Mouse (Mus musculus): Measurements from ENCODE around the gene Pnpla7. TPM values are rescaled to one million over a fixed set of nuclear protein-coding genes. Genes with fewer than 3 reads are reported as not detected.
A peak's percentile ranks its signal among the peaks of the same experiment; 100 is the strongest.

Gene Pnpla7
- polyA plus RNA-seq, 1 experiment, result 10.4 TPM

DNA sequence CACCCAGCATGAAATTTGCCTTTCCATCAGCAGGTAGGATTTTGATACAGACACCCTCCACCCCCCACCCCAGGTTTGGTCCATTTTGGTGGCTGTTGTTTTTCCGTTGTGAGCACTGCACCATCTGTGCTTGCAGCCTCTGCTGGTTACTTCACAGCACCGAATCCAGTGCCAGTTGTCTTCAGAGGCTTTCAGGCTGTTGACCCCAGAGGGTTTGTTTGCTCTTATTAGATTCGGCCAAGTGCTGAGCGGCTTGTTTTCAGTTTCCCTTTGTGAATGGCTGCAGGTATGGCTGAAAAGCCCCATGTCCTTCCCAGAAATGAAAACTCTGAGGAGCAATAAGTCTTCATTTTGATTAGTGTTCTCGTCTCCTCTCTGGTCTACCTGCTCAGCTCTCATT is 64.3 kb downstream of the Pnpla7 start:
- Histone ChIP-seq H3K27ac (ENCODE audit: insufficient read depth, low read length) (no peak overlapping the region), H3K4me3 (ENCODE audit: insufficient read depth, low read length) (no peak overlapping the region), H3K4me1 (ENCODE audit: control insufficient read depth, insufficient read depth, low read length) (no peaks in the 10 kb centered on the region)
- no peak for TF ChIP-seq CTCF (IDR thresholded peaks at IDR 0.05; ENCODE audit: borderline replicate concordance, insufficient read depth, low read length)
- no peak for TF ChIP-seq POLR2A (IDR thresholded peaks at IDR 0.05; ENCODE audit: low read depth, low read length)

DNA sequence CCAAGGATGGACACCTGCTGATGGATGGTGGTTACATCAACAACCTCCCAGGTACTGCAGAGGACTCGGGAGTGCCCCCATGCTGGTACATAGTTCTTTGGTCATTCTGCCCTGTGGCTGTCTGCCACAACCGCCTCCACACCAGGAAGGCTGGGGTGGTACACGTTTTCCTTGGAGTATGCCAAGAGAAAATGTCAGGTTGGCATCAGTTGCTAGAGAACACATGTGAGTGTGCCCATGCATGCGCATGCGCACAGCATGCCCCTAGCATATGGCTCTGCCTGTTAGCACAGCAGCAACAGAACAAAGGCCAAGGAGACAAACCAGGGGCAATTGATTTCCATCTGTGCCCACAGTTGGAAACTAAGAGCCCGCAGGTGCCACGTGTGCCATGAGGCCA is 75.1 kb downstream of the Pnpla7 start:
- Histone ChIP-seq H3K27ac (ENCODE audit: insufficient read depth, low read length) (no peak overlapping the region), H3K4me1 (ENCODE audit: control insufficient read depth, insufficient read depth, low read length) (no peaks in the 10 kb centered on the region), H3K4me3 (ENCODE audit: insufficient read depth, low read length) (no peak overlapping the region)
- TF ChIP-seq POLR2A (IDR thresholded peaks at IDR 0.05; ENCODE audit: low read depth, low read length), result no peak
- TF ChIP-seq CTCF (IDR thresholded peaks at IDR 0.05; ENCODE audit: borderline replicate concordance, insufficient read depth, low read length), result no peak

DNA sequence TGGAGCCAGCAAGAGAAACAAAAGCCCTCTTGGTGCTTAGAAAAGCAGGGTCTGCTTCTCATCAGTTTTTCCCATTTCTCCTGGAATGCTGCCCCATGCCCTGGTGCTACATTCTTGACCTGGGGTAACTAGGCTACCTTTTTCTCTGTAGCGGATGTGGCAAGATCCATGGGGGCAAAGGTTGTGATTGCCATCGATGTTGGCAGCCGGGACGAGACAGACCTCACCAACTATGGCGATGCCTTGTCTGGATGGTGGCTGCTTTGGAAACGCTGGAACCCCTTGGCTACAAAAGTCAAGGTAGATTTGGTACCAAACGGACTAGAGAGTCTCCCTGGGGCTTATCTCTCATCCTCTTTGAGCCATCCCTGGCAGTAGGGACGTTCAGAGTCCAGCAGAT is 75.6 kb downstream of the Pnpla7 start:
- no peak overlapping the region for H3K27ac ChIP-seq (ENCODE audit: insufficient read depth, low read length)
- TF ChIP-seq POLR2A (IDR thresholded peaks at IDR 0.05; ENCODE audit: low read depth, low read length) (no peak), CTCF (IDR thresholded peaks at IDR 0.05; ENCODE audit: borderline replicate concordance, insufficient read depth, low read length) (no peak)
- H3K4me1 ChIP-seq (ENCODE audit: control insufficient read depth, insufficient read depth, low read length), result no peaks in the 10 kb centered on the region
- H3K4me3 ChIP-seq (ENCODE audit: insufficient read depth, low read length), result no peak overlapping the region

DNA sequence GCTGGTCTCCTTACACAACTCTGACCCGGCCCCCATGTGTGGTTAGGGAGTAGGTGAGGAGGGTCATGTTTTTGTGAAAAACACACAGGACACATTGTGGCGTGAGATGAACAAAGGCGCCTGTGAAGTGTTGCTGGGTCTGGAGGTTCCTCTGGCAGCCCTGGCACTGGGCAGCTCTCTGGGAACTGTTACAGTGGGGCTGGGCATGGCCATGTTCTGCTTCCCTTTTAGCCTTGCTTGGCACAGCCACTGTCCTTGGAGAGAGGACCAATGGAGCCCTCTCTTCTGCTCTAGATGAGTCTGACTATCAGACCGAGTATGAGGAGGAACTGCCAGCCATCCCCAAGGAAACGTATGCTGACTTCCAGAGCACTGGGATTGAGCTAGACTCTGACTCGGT is 77.3 kb downstream of the Pnpla7 start:
- no peak for TF ChIP-seq POLR2A (IDR thresholded peaks at IDR 0.05; ENCODE audit: low read depth, low read length)
- no peak for TF ChIP-seq CTCF (IDR thresholded peaks at IDR 0.05; ENCODE audit: borderline replicate concordance, insufficient read depth, low read length)
- Histone ChIP-seq H3K4me3 (ENCODE audit: insufficient read depth, low read length) (no peak overlapping the region), H3K27ac (ENCODE audit: insufficient read depth, low read length) (no peak overlapping the region), H3K4me1 (ENCODE audit: control insufficient read depth, insufficient read depth, low read length) (no peaks in the 10 kb centered on the region)

DNA sequence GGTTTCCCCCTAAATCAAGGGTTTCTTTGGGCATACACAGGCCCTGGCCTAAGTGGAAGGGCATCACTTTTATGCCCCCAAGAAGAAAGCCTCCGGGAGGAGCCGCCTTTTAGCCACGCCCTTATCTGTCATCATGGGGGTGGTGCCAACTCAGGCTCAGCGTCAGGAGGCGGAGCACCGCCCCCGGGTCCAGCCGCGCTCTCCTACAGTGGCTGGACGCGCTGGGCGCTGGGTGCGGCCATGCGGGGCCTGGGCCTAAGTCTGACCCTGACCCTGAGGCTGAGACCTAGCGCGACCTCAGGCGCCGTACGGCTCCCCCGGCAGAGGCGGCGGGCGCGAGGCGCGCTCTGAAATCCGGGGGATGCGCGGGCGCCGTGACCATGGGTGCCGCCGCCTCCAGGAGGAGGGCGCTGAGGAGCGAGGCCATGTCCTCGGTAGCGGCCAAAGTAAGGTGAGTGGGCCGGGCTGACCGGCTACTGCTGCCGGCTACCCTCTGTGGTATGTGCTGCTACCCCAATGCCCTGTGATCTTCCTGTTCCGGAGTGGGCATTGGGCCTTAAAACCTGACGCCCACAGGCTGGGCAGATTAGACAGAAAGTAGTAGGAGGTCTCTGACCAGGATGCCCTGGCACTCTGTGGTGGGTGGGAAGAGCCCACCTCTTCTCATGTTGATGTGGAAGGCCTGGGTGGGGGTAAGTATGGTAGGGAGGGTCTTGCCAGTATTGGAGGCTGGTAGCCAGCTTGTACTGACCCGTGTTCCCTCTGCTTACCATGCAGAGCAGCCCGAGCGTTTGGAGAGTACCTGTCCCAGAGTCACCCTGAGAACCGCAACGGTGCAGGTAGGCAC is 78.6 kb downstream of the Pnpla7 start, which contains the start of gene Nsmf:
Gene Nsmf (plus strand): TSS at position 135 of the 847 bp plus-strand sequence.
- Histone ChIP-seq H3K4me3 (ENCODE audit: insufficient read depth, low read length) (peak within 1 kb of the TSS; percentile 87), H3K27ac (ENCODE audit: insufficient read depth, low read length) (no peak within 1 kb of the TSS), H3K4me1 (ENCODE audit: control insufficient read depth, insufficient read depth, low read length) (no peaks in the 10 kb centered on the region)
- 0 out of 2 replicates have a peak, but pooled peaks have one; percentile 1 for TF ChIP-seq CTCF (IDR thresholded peaks at IDR 0.05; ENCODE audit: borderline replicate concordance, insufficient read depth, low read length)
- peak; percentile 94 for TF ChIP-seq POLR2A (IDR thresholded peaks at IDR 0.05; ENCODE audit: low read depth, low read length)

DNA sequence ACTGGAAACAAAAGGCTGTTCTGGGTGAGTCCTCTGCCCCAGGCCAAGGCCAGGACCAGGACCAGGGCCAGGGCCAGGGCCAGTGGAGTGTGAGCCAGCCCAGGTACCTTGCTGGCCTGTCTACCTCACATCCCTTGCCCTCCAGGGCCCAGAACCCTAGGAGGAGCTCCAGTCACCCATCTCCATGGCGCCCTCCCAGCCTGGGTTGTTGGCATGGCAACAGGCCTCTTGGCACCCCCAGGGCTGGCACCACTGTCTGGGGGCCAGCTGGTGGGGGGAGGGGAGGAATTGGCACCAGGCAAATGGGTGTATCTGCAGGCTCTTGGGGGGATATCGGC is 79.2 kb downstream of the Pnpla7 start:
- Histone ChIP-seq H3K27ac (ENCODE audit: insufficient read depth, low read length) (no peak overlapping the region), H3K4me3 (ENCODE audit: insufficient read depth, low read length) (peak overlapping the region; percentile 87), H3K4me1 (ENCODE audit: control insufficient read depth, insufficient read depth, low read length) (no peaks in the 10 kb centered on the region)
- TF ChIP-seq POLR2A (IDR thresholded peaks at IDR 0.05; ENCODE audit: low read depth, low read length) (no peak), CTCF (IDR thresholded peaks at IDR 0.05; ENCODE audit: borderline replicate concordance, insufficient read depth, low read length) (no peak)

DNA sequence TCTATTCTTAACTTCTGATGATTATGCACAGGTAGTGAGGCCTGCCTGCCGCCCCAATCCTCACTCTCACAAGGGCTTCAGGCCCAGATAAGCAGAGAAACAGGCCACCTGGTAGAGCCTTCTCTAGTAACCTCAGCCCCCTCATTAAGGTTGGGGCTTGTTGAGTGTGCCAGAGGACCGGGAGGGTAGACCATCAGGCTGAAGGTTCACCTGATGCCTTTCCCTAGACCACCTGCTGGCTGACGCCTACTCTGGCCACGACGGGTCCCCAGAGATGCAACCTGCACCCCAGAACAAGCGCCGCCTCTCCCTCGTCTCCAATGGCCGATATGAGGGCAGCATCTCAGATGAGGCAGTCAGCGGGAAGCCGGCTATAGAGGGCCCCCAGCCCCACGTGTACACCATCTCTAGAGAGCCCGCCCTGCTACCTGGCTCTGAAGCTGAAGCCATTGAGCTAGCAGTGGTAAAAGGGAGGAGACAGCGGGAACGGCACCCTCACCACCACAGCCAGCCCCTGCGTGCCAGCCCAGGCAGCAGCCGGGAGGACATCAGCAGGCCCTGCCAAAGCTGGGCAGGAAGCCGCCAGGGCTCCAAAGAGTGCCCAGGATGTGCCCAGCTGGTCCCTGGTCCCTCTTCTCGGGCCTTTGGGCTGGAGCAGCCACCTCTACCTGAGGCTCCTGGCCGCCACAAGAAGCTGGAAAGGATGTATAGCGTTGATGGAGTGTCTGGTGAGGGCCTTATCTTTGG is 79.7 kb downstream of the Pnpla7 start:
- H3K4me3 ChIP-seq (ENCODE audit: insufficient read depth, low read length), result peak overlapping the region; percentile 87
- no peak overlapping the region for H3K27ac ChIP-seq (ENCODE audit: insufficient read depth, low read length)
- TF ChIP-seq POLR2A (IDR thresholded peaks at IDR 0.05; ENCODE audit: low read depth, low read length) (no peak), CTCF (IDR thresholded peaks at IDR 0.05; ENCODE audit: borderline replicate concordance, insufficient read depth, low read length) (no peak)

DNA sequence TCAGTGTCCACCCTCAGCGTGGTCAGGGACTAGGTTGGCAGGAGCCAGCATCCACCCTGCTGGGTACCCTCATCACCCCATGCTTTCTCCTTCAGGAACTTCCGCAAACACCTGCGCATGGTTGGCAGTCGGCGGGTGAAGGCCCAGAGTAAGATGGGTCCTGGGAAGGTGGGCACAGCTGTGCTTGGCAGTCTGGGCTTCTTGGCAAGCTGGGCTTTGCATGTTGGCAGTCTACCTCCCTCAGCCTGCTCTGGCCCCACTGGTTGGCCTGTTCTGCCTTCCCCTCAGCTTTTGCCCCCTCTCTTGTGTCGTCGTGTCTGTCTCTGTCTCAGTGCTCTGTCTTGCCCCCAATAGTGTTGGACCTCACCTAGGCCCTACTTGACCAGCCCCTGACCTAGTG is 83.1 kb downstream of the Pnpla7 start:
- Histone ChIP-seq H3K27ac (ENCODE audit: insufficient read depth, low read length) (no peak overlapping the region), H3K4me3 (ENCODE audit: insufficient read depth, low read length) (no peak overlapping the region), H3K4me1 (ENCODE audit: control insufficient read depth, insufficient read depth, low read length) (no peaks in the 10 kb centered on the region)
- TF ChIP-seq POLR2A (IDR thresholded peaks at IDR 0.05; ENCODE audit: low read depth, low read length) (no peak), CTCF (IDR thresholded peaks at IDR 0.05; ENCODE audit: borderline replicate concordance, insufficient read depth, low read length) (no peak)

More for the DNA sequence above, 79.7 kb downstream of the Pnpla7 start:
- H3K4me1 ChIP-seq (ENCODE audit: control insufficient read depth, insufficient read depth, low read length), result no peaks in the 10 kb centered on the region

DNA sequence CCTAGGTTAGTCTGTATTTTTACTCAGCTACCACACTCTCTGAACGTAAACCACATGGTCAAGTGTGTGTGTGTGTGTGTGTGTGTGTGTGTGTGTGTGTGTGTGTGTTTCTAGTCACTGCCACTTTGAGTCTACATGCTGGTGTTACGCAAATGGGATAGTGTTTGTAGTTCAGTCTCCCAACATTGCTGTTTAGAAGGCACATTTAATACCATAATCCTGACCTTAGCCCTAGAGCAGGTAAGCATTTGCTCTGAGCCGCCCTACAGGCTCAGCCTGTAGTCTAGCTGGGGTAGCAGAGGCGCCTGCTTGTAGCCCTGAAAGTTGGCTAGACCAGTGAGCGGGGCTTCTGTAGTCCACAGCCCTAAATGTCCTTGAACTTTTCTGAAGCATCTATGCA is 87.7 kb downstream of the Pnpla7 start:
- Histone ChIP-seq H3K4me3 (ENCODE audit: insufficient read depth, low read length) (no peak overlapping the region), H3K4me1 (ENCODE audit: control insufficient read depth, insufficient read depth, low read length) (no peaks in the 10 kb centered on the region), H3K27ac (ENCODE audit: insufficient read depth, low read length) (no peak overlapping the region)
- no peak for TF ChIP-seq POLR2A (IDR thresholded peaks at IDR 0.05; ENCODE audit: low read depth, low read length)
- no peak for TF ChIP-seq CTCF (IDR thresholded peaks at IDR 0.05; ENCODE audit: borderline replicate concordance, insufficient read depth, low read length)

DNA sequence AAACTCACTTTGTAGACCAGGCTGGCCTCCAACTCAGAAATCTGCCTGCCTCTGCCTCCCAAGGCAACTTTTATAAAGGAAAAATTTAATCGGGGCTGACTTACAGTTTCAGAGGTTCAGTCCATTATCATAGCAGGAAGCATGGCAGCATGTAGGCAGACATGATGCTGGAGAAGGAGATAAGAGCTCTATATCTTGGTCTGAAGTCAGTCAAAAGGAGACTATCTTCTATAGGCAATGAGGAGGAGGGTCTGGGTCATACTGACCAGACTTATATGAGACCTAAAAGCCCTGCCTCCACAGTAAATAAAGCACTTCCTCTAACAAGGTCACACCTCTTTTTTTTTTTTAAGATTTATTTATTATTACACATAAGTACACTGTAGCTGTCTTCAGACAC is 88.5 kb downstream of the Pnpla7 start:
- TF ChIP-seq POLR2A (IDR thresholded peaks at IDR 0.05; ENCODE audit: low read depth, low read length) (no peak), CTCF (IDR thresholded peaks at IDR 0.05; ENCODE audit: borderline replicate concordance, insufficient read depth, low read length) (no peak)
- Histone ChIP-seq H3K4me3 (ENCODE audit: insufficient read depth, low read length) (no peak overlapping the region), H3K27ac (ENCODE audit: insufficient read depth, low read length) (no peak overlapping the region), H3K4me1 (ENCODE audit: control insufficient read depth, insufficient read depth, low read length) (no peaks in the 10 kb centered on the region)
